Mouse (Mus musculus) gastrocnemius, postnatal 4 days (tissue): ENCODE measurements around the gene Pik3c2a. TPM values are rescaled to one million over a fixed set of nuclear protein-coding genes. Genes with fewer than 3 reads are reported as not detected.

ENCODE experiments used
- DNase-seq, 2 experiments: peaks; one replicate each; pipeline ENCODE4 v3.0.0; 2021 to 2022; ENCODE audit warnings: low spot score in 2 of 2, mixed read lengths in 2 of 2
- total RNA-seq, 2 experiments: library from RNA; stranded (reverse); gene quantifications; 2 replicates each; pipeline ENCODE4 v1.2.3; 2021

Pik3c2a gene
- total RNA-seq, 2 experiments from 2014 or later, result 18.3 to 20.3 TPM

DNA sequence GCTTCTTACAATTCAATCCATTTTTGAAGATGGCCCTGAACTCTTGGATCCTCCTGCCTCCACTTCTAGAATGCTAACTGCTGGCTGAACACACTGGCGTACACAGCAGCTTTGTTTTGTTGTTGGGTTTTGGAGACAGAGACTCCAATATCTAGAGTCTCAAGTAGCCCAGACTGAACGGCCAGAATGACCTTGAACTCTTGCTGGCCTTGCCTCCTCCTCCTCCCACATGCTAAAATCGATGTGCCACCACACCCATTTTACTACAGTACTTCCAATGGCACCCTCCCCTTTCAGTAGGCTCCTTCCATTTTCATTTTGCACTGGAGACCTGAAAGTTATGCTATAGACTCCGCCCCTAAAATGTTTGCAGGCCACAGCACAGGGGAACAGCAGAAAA lies 142.1 kb downstream of the Pik3c2a start:
- DNase-seq, result no peak

- DNase-seq, result no peak
Observed at GRCm38 (mm10) chr7:116298851-116299250, 144.4 kb downstream of the Pik3c2a start.

DNA sequence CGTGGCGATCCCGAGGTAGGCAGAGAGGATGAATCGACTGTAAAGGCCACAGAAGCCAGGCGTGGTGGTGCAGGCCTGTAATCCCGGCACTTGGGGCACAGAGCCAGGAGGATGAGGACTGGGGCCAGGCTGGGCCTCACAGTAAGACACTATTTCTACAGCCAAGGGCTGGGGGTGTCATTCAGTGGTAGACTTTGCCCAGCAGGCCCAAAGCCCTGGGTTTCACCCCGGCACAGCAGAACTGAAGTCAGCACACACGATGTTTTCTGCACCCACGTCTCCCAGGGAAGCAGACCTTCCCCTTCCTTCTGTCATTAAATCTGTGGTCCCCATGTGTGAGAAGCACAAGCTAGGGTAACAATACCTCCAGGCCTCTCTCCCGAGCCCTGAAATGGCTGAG lies 144.9 kb downstream of the Pik3c2a start:
- DNase-seq, result no peak

DNA sequence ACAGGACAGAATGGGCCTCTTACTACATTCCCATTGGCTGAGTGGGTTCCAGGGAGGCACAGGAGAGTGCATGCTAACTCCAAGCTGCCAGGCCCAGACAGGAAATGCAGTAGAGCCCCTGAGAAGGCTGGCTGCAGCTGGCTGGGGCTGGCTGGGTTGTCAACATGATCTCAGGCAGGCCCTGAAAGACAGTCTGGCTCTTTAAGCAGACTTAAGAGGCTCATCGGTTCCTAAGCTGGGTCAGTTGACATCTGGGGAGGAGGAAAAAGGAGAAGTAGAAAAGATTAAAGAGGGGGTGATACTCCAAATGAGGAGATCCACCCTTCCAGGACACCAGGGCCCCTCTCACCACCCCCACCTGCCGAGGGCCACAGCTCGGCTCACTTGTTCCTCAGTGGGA lies 148.3 kb downstream of the Pik3c2a start:
- no peak for DNase-seq

- DNase-seq, result no peak
Observed at GRCm38 (mm10) chr7:116292377-116292776, 150.9 kb downstream of the Pik3c2a start.

DNA sequence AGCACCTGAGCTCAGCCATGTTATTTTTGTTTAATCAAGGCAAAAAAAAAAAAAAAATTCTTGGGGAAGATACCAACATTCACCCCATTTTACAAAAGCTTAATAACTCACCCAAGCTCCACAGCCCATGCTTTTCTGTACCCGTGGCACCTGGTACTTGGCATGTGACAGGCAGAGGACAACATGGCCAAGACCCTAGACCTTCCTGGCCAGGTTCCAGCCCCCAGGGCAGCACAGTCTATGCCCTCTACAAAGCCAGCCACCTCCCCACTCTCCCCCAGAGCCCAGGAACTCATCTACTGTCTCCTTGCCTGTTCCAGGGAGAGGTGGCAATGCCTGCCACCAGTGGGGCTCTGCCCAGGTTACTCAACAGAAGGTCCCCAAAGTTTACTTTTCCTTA lies 152.7 kb downstream of the Pik3c2a start:
- no peak for DNase-seq

GRCm38 (mm10) chr7:116288996-116289395 lies 154.3 kb downstream of the Pik3c2a start:
- DNase-seq, result no peak

DNA sequence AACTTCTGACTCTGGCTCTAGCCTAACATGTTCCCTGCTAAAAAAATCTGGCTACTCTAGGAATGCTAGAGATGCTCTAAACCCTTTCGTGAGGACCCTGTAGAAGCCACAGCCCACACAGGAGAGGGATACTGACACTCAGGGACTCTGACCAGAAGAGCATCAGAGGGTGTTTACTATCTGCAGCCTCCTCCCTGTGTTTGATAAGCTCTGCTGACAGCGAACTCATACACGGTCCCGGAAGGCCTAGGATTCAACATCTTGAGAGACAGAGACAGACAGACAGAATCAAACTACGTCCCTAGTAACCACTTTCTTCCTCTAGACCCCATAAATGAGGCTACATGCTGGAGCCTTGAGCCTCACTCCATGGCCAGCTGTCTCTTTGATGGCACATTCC lies 155.3 kb downstream of the Pik3c2a start:
- DNase-seq, result no peak

Other genes starting within 250 kb of the Pik3c2a start
- gene Plekha7, start 135.1 kb downstream of the Pik3c2a start, total RNA-seq, result 1 to 10 TPM; 4.0 TPM
- gene Rps13, start 109.3 kb downstream of the Pik3c2a start, total RNA-seq, result 100 to 1,000 TPM; 486 to 492 TPM
- 10 to 100 TPM; 24.3 to 27.8 TPM for gene Nucb2, start 60.9 kb upstream of the Pik3c2a start, total RNA-seq